Mouse (Mus musculus) adrenal gland, postnatal 10 days (tissue): ENCODE data around the gene Sox5. TPM values are rescaled to one million over a fixed set of nuclear protein-coding genes. Genes with fewer than 3 reads are reported as not detected.

Source experiments
- DNase-seq: peaks from one replicate; pipeline ENCODE4 v3.0.0; 2021; ENCODE audit warnings: mixed read lengths
- total RNA-seq, 2 experiments: library from RNA; stranded (reverse); gene quantifications; 2 replicates each; pipeline ENCODE4 v1.2.3; 2021

Gene Sox5
- total RNA-seq, 2 experiments from 2014 or later: 11.9 to 20.4 TPM

- DNase-seq: no peak
Measured at GRCm38 (mm10) chr6:144040349-144040748, 741.4 kb downstream of the Sox5 start.

GRCm38 (mm10) chr6:144039221-144039620 lies 742.6 kb downstream of the Sox5 start:
- no peak for DNase-seq

- DNase-seq: no peak
Measured at GRCm38 (mm10) chr6:144033191-144033590, 748.6 kb downstream of the Sox5 start.

- DNase-seq: no peak
Measured at GRCm38 (mm10) chr6:144016929-144017328, 764.8 kb downstream of the Sox5 start.

- no peak for DNase-seq
Measured at GRCm38 (mm10) chr6:144011880-144012524, 769.8 kb downstream of the Sox5 start.

GRCm38 (mm10) chr6:144010995-144011394 lies 770.8 kb downstream of the Sox5 start:
- DNase-seq: no peak

GRCm38 (mm10) chr6:144010285-144010684 lies 771.5 kb downstream of the Sox5 start:
- no peak for DNase-seq

GRCm38 (mm10) chr6:144005132-144005531 lies 776.6 kb downstream of the Sox5 start:
- no peak for DNase-seq

- DNase-seq: no peak
Measured at GRCm38 (mm10) chr6:143998201-143998600, 783.6 kb downstream of the Sox5 start.

GRCm38 (mm10) chr6:143997616-143998015 lies 784.2 kb downstream of the Sox5 start:
- no peak for DNase-seq

GRCm38 (mm10) chr6:143995046-143995445 lies 786.7 kb downstream of the Sox5 start:
- DNase-seq: no peak

- no peak for DNase-seq
Measured at GRCm38 (mm10) chr6:143987548-143987947, 794.2 kb downstream of the Sox5 start.

- DNase-seq: no peak
Measured at GRCm38 (mm10) chr6:143980131-143980530, 801.6 kb downstream of the Sox5 start.

- DNase-seq: no peak
Measured at GRCm38 (mm10) chr6:143967724-143968400, 813.9 kb downstream of the Sox5 start.

- no peak for DNase-seq
Measured at GRCm38 (mm10) chr6:143960487-143960886, 821.3 kb downstream of the Sox5 start.

- DNase-seq: no peak
Measured at GRCm38 (mm10) chr6:143960081-143960480, 821.7 kb downstream of the Sox5 start.

- no peak for DNase-seq
Measured at GRCm38 (mm10) chr6:143958372-143958771, 823.4 kb downstream of the Sox5 start.

- no peak for DNase-seq
Measured at GRCm38 (mm10) chr6:143957063-143957462, 824.7 kb downstream of the Sox5 start.

GRCm38 (mm10) chr6:143948553-143949308 lies 833.0 kb downstream of the Sox5 start:
- no peak for DNase-seq

- DNase-seq: no peak
Measured at GRCm38 (mm10) chr6:143948071-143948470, 833.7 kb downstream of the Sox5 start.

- DNase-seq: no peak
Measured at GRCm38 (mm10) chr6:143943126-143943525, 838.7 kb downstream of the Sox5 start.

- DNase-seq: no peak
Measured at GRCm38 (mm10) chr6:143941291-143941785, 840.4 kb downstream of the Sox5 start.

- no peak for DNase-seq
Measured at GRCm38 (mm10) chr6:143923146-143923545, 858.6 kb downstream of the Sox5 start.
